Mouse (Mus musculus): ENCODE data around the gene Gm10273. TPM values are rescaled to one million over a fixed set of nuclear protein-coding genes. Genes with fewer than 3 reads are reported as not detected.
"Not testable (repeated sequence)": the region's sequence is repeated elsewhere in the genome, so short reads cannot be mapped to it uniquely, and the experiment has no call there.

The Gm10273 gene
- 100 to 1,000 TPM; 149 to 195 TPM for total RNA-seq (2021)
- long read RNA-seq, experiment 1, transcript Gm10273-201 (1 exons, 1,126 nt), result major isoform, 14 of 14 reads
- long read RNA-seq, experiment 1, partial matches to known transcripts, result 0 of 14 reads
- long read RNA-seq, experiment 1, other reads (novel, unspliced or antisense), result 0 of 14 reads
- long read RNA-seq, experiment 2, transcript Gm10273-201 (1 exons, 1,126 nt), result major isoform, 10 of 10 reads
- long read RNA-seq, experiment 2, partial matches to known transcripts, result 0 of 10 reads
- long read RNA-seq, experiment 2, other reads (novel, unspliced or antisense), result 0 of 10 reads

DNA sequence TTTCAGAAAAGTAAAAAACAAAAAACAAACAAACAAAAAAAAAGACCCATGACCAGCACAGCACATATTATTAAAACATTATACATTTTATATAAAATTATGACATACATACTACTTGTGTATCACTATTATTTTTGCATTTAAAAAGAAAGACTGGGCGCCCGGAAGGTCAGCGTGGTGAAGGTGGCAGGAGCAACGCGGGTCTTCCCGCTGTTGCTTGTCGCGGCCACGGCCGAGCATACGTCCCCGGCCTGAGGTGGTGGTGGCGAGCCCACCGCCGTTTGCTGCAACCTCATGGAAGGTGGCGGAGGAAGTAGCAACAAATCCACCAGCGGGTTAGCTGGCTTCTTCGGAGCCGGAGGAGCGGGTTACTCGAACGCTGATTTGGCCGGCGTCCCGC is at the start of gene Gm10273:
TSS of gene Gm10273 (plus strand) at position 172 of the 400 bp plus-strand sequence.
- not testable (repeated sequence) for DNase-seq

DNA sequence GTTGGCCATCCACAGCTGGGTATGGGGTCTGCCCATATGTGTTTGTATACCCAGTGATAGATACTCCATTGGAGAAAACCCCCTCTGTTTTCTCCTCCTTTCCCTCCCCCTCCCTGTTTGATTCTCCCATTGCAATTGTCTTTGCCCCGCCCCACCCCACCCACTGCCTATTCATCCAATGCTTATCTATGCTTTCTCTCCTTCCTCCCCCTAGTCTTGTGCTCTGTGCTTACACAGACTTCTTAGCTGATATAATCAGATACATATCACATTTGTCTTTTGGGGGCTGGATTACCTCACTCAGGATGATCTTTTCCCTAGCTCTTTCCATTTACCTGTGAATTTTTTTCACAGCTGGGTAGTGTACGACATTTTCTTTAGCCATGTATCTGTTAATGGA is 48.9 kb upstream of the Gm10273 start:
- no peak for DNase-seq

DNA sequence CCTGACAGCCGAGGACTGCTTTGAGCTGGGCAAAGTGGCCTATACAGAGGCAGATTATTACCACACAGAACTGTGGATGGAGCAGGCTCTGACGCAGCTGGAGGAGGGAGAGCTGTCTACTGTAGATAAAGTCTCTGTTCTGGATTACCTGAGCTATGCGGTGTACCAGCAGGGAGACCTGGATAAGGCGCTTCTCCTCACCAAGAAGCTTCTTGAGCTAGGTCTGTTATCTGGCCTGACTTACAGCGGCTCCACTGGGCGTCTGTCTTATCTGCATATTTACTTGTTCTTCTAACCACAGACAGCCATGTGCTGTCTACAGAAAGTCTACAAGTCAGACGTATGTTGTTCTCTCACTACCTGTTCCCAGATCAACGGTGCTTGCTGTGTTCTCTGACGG is 47.2 kb upstream of the Gm10273 start:
- DNase-seq, result no peak

DNA sequence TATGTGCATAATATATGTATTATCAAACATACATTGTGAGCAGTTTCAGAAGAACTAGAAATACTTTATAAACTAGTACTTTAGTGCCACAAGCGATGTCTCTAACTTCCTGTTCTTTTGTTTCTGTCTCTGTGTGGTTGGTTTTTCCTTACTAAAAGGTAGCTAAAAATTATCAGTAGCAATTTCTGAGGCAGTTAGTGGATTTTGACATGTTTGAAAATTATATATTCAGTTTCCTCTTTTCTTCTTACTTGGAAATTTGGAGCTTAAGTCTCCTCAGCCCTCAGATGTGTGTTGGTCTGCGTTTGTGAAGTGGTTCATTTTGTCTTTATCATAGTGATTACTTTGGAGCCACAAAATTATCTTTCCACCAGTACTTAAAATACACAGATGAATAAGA is 45.9 kb upstream of the Gm10273 start:
- no peak for DNase-seq

DNA sequence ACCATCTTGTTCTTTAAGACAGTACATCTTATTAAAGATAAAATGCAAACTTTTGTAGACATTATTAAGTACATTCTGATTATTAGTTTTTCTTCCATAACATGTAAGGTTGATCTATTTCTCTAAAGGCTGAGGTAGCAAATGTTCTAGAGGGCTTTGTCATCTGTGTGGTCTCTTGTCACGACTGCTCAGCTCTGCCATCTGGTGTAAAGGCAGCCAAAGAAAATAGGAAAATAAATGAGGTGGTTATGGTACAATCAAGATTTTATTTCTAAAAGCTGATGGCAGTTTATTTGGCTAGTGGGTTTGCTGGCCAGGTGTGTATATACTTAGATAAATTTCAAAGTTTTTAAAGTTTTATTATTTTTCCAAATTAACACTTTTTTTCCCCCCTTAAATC is 42.4 kb upstream of the Gm10273 start:
- DNase-seq, result no peak

DNA sequence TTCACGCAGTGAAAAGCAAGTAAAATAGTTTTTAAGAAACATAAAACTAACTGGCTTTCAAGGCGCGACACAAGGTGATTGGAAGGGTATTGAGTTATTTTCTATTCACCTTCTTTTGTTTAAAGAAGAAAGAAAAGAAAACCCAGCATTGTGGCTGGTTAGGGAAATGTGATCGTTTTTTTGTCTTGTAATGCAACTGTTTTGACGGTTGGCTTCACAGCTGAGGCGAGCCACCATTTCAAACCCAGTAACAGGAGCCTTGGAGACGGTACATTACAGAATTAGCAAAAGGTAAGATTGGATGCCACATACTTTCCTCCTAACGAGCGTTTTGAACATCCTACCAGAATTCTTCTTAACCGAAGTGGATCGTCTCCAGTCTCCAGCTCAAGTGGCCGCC is 41.3 kb upstream of the Gm10273 start:
- DNase-seq, result no peak

DNA sequence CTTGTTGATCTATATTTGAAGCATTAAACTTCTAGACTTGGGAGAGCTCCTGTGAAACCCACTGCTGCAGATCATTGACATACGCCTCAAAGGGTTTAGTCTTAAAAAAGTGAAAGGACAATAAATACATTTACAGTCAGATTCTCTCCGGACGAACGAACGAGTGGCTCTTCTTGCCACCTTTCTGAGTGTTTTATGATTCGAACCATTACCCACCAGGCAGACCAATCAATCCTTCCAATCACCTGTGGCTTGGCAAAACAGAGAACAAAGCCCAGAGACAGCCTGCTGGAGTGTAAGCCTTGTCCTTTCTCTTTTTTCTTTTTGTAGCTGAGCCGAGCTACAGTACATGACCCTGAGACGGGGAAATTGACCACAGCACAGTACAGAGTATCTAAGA is 40.4 kb upstream of the Gm10273 start:
- DNase-seq, result no peak

DNA sequence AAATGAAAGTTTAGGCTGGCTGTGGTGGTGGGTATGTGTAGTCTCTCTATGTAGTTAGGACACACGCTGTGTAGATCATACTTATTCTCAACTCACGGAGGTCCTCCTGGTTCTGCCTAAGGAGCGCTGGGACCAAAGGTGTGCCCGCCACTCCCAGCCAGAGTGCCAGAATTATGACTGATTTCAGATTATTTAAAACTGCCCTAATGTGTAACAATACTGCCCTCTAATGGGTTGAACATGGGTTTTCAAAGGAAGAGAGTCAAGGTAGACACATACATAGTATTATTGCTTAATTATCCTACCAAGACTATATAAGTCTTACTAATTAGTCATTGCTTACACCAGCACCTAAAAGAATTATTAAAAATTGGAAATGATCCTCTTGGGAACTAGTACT is 36.7 kb upstream of the Gm10273 start:
- peak in 1 of 2 experiments; percentile 36 for DNase-seq

DNA sequence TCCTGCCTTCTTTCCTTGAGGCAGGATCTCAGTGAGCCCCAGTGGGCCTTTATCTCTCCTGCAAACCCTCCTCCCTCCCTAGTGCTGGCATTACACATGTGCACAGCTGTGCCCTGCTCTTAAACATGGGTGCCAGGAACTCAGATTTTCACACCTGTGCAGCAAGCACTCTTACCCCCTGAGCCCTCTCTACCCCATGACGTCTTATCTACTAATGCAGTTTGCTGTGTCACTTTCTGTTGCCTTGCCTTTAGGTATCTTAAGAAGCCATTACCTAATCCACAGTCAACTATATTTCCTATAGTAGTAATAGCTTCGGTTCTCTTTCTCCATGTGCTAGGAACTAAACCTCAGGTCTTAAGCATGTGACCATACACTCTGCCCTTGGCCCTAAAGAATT is 32.2 kb upstream of the Gm10273 start:
- DNase-seq, result no peak

DNA sequence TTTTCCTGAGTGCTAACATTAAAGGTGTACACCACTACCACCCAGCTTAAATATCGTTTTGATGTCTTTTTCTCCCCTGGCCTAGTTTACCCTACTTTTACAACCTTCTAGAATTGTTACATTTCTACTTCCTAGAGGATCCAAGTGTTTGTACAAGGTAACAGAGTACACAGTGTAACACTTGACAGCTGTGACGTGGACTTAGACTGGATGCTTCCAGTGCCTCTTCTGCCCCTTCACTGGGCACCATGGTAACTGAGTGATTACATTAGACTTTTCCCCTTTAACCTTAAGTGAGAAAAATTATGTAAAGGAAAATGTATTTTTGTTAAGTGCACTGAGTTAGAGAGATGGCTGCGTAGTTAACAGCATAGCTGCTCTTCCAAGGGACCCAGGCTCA is 30.9 kb upstream of the Gm10273 start:
- DNase-seq, result no peak

DNA sequence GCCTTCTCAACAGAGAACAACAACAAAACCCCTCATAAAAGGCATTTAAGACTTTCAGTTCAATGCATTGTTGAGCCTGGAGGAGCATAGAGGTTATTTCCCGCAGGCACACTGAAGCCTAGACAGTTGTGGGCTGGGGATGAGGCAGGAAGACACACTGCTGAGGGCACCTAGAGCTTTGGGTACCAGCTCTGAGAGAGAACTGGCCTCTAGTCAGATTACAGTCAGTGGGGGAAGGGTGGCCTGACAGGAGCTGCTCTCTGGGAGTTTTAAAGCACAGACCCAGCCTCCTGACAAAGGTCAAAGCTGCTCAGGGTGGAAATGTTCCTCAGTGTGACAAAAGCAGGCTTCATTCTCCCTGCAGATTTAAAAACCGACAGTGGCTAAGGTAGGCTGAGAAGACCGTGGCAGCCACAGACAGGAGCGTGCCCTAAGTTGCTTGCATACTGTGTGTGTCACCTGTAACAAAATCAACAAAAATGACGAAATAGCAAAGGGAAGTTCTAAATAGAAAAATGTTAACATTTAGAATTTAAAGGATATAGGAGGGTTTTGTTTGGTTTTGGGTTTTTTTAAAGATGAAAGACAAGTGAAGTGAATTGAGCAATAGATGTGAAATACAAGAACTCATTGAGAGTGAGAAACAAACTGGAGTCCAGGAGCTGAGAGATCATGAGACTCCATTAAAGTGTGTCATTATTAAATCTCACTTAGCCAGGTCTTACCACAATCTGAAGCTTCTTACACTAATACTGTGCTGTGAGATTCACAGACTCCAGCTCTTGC is 29.4 kb upstream of the Gm10273 start:
- no peak for DNase-seq

DNA sequence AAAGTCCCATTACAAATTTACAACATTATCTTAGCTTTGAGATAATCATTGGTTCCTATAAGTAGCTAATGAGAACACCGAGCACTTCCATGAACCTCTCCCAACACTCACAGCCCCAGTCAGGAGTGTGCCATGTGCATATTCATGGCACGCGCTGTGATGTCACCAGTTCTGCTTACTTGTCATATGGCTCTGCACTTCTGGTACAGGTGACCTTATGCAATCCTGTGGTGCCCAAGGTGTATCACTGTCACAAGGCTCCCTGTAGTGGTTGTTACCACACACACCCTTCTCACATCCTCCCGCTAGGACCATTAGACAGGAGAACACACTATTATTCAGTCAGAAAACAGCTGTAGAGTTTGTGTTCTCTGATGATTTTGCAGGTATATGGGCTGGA is 28.7 kb upstream of the Gm10273 start:
- no peak for DNase-seq

DNA sequence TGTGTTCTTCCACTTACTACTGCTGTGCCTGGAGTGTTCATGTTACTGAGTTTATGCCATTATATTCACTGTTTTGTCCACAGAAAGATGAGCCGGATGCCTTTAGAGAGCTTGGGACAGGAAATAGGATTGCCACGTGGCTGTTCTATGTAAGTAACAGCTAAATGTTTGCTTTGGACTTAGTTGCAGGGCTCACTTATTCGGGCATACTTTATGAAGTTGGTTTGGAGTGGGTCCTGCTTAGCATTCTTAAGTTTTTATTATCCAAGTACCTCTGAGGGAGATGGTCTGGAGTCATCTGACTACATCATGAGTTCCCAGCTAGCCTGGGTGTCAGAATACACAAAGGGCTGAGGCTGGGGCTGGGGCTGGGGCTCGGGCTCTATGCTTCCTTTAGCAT is 28.2 kb upstream of the Gm10273 start:
- DNase-seq, result no peak

DNA sequence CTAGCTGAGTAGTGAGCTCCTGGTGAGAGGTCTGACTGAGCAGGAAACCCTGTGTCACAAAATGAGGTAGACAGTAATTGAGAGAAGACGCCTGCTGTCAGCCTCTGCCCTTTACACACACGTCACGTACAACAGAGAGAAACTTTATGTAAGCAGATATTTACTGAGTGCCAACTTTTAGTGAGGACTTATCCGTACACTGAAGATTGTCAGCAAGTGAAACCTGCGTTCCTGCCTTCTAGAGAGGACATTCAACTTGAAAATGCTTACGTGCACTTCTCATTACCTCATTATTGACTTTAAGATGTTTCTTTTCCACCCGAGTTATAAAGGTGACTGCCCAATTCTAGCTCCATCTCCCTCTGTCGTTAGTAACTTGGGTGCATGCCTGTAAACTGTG is 26.7 kb upstream of the Gm10273 start:
- no peak for DNase-seq

DNA sequence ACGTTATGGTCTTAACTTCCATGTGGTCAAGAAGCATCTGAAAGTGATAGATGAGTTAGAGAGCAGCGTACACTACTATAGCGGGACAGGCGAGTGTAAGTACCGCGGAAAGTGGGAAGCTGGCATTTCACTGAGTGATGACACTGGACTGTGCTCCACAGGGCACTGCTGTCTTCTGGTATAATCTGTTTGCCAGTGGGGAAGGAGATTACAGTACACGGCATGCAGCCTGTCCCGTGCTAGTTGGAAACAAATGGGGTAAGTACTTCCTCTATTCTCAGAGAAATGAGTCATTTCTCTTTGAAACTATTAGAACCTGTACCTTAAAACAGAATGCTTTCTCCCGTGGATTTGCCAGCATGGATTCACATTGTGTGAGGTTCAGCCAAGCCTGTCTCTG is 26.0 kb upstream of the Gm10273 start:
- no peak for DNase-seq

DNA sequence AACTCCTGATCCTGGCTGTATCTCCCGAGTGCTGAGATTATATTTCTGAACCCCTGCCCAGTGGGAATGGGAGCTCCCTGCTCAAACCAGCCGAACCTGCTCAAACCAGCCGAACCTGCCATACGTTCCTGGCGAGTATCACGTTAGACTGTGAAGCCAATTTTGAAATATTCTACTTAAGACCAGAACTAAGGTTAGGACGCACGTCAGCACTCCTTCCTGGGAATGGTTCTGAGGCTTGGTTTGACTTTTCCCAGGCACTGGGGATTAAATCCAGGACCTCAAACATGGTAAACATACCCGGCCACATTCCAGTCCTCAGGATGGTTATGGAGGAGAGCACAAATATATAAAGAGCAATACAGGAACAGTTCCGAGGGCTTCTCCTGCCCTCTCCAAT is 17.5 kb upstream of the Gm10273 start:
- DNase-seq, result no peak

DNA sequence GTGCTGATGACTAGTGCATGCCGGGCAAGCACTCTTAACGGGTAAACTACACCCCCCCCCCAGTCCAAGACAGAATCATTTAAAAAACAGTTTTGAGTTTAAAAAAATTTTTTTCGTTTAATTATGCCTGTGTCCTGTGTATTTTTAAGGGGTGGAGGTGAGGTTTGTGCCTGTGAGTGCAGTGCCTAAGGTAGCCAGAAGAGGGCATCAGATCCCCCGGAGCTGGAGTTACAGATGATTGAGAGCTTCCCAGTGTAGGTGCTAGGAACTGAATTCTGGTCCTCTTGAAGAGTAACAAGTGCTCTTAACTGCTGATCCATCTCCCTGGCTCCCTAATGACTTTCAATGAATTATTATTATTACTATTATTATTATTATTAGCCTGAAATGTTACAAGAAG is 16.7 kb upstream of the Gm10273 start:
- DNase-seq, result no peak

DNA sequence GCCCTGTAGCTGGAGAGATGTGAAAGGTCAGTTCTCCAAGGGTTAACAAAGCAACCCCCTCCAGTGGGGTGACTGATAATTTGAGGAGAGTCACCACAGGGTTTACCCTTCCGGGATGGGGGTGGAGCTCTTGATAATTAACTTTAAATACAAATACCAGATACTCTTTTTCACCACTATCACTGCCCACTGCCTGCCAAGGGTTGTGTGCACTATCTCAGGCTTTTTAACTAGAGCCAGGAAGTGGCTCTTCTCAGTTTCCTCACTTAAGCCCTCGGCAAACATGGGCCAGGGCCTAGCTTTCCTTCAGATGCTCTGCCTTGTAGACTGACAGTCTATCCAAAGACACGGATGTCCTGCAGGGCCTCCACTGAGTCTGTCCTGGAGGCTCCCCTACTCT is 15.5 kb upstream of the Gm10273 start:
- DNase-seq, result no peak

DNA sequence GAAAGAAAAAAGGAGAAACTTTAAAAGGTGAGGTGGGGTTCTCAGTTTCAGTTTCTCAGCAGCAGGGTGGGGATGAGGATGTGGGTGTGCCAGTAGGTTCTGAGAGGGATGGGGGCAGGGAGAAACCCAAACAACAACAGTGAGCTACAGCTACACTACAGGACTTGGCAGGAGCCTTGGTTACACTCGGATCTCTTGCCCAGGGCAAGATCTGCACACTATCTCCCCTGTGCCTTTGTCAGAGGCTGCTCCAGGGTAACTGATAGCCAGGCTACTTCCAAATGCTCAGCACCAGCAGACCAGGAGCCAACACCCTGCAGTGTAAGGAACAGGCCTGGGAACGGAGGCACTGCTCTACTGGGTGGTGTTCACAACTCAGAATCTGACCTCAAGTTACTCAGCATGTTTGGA is 15.0 kb upstream of the Gm10273 start:
- no peak for DNase-seq

DNA sequence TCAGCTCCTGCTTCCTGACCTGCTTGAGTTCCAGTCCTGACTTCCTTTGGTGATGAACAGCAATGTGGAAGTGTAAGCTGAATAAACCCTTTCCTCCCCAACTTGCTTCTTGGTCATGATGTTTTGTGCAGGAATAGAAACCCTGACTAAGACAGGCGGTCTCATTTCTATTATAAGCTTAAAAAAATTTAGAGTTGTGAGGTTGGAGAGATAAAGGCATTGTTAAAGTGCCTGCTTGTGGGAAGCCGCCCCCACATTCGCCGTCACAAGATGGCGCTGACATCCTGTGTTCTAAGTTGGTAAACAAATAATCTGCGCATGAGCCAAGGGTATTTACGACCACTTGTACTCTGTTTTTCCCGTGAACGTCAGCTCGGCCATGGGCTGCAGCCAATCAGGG is 13.9 kb upstream of the Gm10273 start:
- not testable (repeated sequence) for DNase-seq

DNA sequence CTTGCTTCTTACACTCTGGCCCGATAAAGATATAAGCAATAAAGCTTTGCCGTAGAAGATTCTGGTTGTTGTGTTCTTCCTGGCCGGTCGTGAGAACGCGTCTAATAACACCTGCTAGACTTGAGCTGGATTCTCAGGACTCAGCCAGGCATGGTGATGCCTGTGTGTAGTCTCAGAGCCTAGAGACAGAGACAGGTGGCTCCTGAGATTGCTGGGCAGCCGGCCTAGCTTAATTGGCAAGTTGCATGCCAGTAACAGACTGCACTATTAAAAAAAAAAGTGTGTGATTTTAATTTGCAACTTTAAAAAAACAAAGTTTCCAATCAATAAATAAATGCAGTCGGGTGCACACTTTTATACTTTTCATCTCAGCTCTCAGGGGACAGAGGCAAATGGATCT is 8.5 kb upstream of the Gm10273 start:
- DNase-seq, result no peak

DNA sequence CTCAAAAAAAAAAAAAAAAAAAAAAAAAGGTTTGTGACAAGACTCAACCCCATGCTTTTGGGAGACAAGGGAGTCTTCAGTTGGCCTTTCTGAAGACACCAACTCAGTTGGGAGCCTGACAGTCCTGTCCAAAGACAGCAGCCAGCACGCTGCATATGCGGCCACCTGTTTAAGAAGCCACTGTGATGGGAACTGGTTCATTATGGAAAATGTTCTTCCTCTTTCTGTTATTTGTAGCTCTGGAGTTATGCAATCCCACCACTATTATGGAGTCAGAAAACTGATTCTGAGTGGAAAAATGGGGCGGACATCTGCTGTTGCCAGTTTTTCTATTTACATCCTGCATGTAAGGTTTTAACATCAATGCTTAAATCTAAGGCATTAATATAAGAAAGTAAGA is 5.8 kb upstream of the Gm10273 start:
- no peak for DNase-seq

DNA sequence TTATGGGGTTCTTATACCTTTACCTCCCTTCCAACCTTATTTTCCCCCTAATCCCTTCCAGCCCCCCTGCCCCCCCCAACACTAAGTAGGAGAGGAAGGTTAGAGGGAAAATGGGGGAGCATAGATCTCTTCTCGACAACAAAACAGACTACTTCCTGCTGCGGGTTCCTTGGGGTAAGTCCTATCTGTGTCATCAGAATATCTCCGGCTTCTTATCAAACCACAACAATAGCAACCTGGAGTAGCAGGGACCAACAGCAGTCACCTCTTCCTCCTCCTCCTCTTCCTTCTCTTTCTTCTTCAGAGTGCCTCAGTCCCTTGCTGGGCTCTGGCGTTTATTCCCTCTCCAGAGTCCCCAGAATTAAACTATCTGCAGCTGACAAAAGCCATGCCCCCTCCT is 3.5 kb upstream of the Gm10273 start:
- DNase-seq, result no peak

Data from heart, adult 18-20 months (tissue).